Mouse (Mus musculus) embryonic facial prominence, embryonic 13.5 days (tissue): ENCODE results near the gene Nedd8. TPM values are rescaled to one million over a fixed set of nuclear protein-coding genes. Genes with fewer than 3 reads are reported as not detected.
A peak's percentile ranks its signal among the peaks of the same experiment; 100 is the strongest.

Experiments
- ATAC-seq: fragments of 200-750 bp; cut with Nextera tagmentation; 2 replicates; pipeline ENCODE4 v1.8.0; 2017; ENCODE audit warnings: low read depth; ENCODE audit not compliant: insufficient number of reproducible peaks, insufficient read depth, low FRiP score, low TSS enrichment
- H3K27ac ChIP-seq: fragments of 300-500 bp; sonication (generic); 2 replicates; pipeline ENCODE4 v1.5.1; 2015; ENCODE audit warnings: moderate library complexity, mild to moderate bottlenecking, inconsistent platforms
- H3K27me3 ChIP-seq: fragments of 300-500 bp; sonication (generic); 2 replicates; pipeline ENCODE4 v1.6.1; 2015; ENCODE audit warnings: mild to moderate bottlenecking, inconsistent platforms
- H3K36me3 ChIP-seq: fragments of 300-500 bp; sonication (generic); 2 replicates; pipeline ENCODE4 v1.6.1; 2015; ENCODE audit warnings: mild to moderate bottlenecking, inconsistent platforms
- H3K4me1 ChIP-seq: fragments of 300-500 bp; sonication (generic); 2 replicates; pipeline ENCODE4 v1.6.1; 2015; ENCODE audit warnings: inconsistent platforms
- H3K4me2 ChIP-seq: fragments of 300-500 bp; sonication (generic); 2 replicates; pipeline ENCODE4 v1.6.1; 2015; ENCODE audit warnings: moderate library complexity, mild to moderate bottlenecking, inconsistent platforms
- H3K4me3 ChIP-seq: fragments of 300-500 bp; sonication (generic); 2 replicates; pipeline ENCODE4 v1.5.1; 2015; ENCODE audit warnings: mild to moderate bottlenecking, inconsistent platforms
- H3K9ac ChIP-seq: fragments of 300-500 bp; sonication (generic); 2 replicates; pipeline ENCODE4 v1.6.1; 2015; ENCODE audit warnings: mild to moderate bottlenecking, inconsistent platforms
- H3K9me3 ChIP-seq: fragments of 300-500 bp; sonication (generic); 2 replicates; pipeline ENCODE4 v1.6.1; 2016; ENCODE audit warnings: inconsistent platforms
- WGBS: fragments of 180-500 bp; shearing (Covaris S2); methylation state at CpG from one replicate; pipeline ENCODE4 v1.1.7; 2015; ENCODE audit warnings: mixed read lengths; 5-methylcytosine and 5-hydroxymethylcytosine counted together
- polyA plus RNA-seq: library from polyadenylated mRNA; unstranded; fragments of >200 nt; fragmentation: Nextera tagmentation; extraction: Ambion mirVana; gene quantifications from 2 replicates; pipeline ENCODE4 v1.2.1, GENCODE M21; 2015

The Nedd8 gene
- polyA plus RNA-seq, 1 experiment from 2014 or later: 670 TPM

DNA sequence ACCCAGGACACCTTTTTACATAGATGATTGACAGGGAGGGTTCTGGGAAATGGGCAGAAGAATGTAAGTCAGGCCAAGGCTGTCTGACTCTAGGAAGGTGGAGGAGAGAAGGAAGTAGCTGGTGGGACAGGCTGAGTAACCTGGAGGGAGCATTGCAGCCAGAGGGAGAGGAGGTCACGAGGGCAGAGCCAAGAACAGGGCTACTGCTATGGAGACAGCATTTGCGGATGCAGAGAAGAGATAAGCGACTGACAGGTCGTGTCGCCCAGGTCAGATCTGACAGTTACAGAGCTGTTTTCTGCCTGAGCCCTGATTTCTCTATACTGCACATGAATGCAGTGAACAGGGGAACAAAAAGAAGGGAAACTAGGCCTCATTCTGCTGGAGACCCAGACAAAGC is 35.5 kb upstream of the Nedd8 start:
- Histone ChIP-seq H3K9me3 (no peaks in the 10 kb centered on the region), H3K36me3 (no peaks in the 10 kb centered on the region), H3K4me1 (no peaks in the 10 kb centered on the region), H3K27ac (no peak overlapping the region), H3K4me2 (no peak overlapping the region), H3K4me3 (no peak overlapping the region), H3K27me3 (peaks cover 8% of the 10 kb centered on the region), H3K9ac (no peak overlapping the region)
- WGBS: 84% methylated on average over 5 of the region's 5 CpGs
- no peak for ATAC-seq

- no peaks in the 10 kb centered on the region for H3K9me3 ChIP-seq
Observed at GRCm38 (mm10) chr14:55706051-55706600, 34.2 kb upstream of the Nedd8 start.

GRCm38 (mm10) chr14:55702761-55703160 is 30.8 kb upstream of the Nedd8 start:
- no peaks in the 10 kb centered on the region for H3K36me3 ChIP-seq
- no peaks in the 10 kb centered on the region for H3K4me1 ChIP-seq
- no peak overlapping the region for H3K4me2 ChIP-seq
- no peaks in the 10 kb centered on the region for H3K27me3 ChIP-seq
- H3K27ac ChIP-seq: no peak overlapping the region
- H3K9me3 ChIP-seq: no peaks in the 10 kb centered on the region
- no peak for ATAC-seq
- no peak overlapping the region for H3K4me3 ChIP-seq
- 72% methylated on average over 6 of the region's 6 CpGs for WGBS
- H3K9ac ChIP-seq: no peak overlapping the region

More at GRCm38 (mm10) chr14:55706051-55706600, 34.2 kb upstream of the Nedd8 start:
- no peak overlapping the region for H3K4me3 ChIP-seq
- no peak overlapping the region for H3K4me2 ChIP-seq
- no peaks in the 10 kb centered on the region for H3K27me3 ChIP-seq
- no peaks in the 10 kb centered on the region for H3K4me1 ChIP-seq
- no peaks in the 10 kb centered on the region for H3K36me3 ChIP-seq
- no peak for ATAC-seq
- H3K9ac ChIP-seq: no peak overlapping the region
- H3K27ac ChIP-seq: no peak overlapping the region
- 88% methylated on average over 8 of the region's 8 CpGs for WGBS

DNA sequence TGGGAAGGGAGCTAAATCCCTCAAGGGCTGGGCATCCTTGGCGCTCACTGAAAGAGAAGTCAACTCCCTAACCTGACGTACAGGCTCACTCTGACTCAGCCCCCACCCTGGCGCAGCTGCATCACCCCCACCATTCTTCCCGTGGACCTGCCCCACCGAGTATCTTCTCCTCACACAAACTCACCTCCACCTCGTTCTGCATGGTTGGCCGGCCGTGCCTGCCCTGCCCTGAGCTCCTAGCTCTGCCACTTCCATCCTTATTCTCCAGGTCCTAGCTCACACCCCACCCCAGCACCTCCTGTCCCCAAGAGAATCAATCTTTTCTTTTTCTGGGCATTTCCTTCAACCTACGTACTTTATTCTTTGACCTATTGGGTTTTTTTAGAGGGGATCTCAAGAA is 29.2 kb upstream of the Nedd8 start:
- no peak overlapping the region for H3K27ac ChIP-seq
- H3K27me3 ChIP-seq: no peaks in the 10 kb centered on the region
- WGBS: 59% methylated on average over 9 of the region's 9 CpGs
- H3K4me3 ChIP-seq: no peak overlapping the region
- no peaks in the 10 kb centered on the region for H3K4me1 ChIP-seq
- H3K36me3 ChIP-seq: no peaks in the 10 kb centered on the region
- no peak overlapping the region for H3K4me2 ChIP-seq
- H3K9me3 ChIP-seq: no peaks in the 10 kb centered on the region
- H3K9ac ChIP-seq: no peak overlapping the region
- no peak for ATAC-seq

DNA sequence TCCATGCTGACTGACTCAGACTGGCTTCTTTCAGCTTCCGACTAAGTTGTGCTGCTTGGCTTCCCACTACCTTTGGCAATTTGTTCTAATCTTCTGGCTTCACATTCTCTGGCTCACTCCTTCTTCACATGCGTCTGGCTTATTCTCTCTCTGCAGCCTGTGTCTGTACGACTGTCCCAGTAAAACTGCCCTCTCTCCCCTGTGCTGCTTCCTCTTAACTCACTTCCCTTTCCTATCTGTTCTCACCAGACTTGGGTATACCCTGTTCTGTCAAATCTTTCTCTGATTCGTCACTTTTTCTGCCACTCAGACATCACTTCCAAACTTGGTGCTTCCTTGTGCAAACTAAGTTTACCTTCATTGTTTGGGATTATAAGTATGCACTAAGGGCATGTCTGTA is 25.3 kb upstream of the Nedd8 start:
- H3K27ac ChIP-seq: no peak overlapping the region
- no peaks in the 10 kb centered on the region for H3K27me3 ChIP-seq
- no peaks in the 10 kb centered on the region for H3K4me1 ChIP-seq
- no peaks in the 10 kb centered on the region for H3K36me3 ChIP-seq
- H3K4me3 ChIP-seq: no peak overlapping the region
- ATAC-seq: no peak
- H3K4me2 ChIP-seq: no peak overlapping the region
- H3K9ac ChIP-seq: no peak overlapping the region
- 81% methylated on average over 4 of the region's 4 CpGs for WGBS
- H3K9me3 ChIP-seq: no peaks in the 10 kb centered on the region

- Histone ChIP-seq H3K4me3 (no peak overlapping the region), H3K9ac (no peak overlapping the region), H3K27ac (no peak overlapping the region), H3K36me3 (no peaks in the 10 kb centered on the region), H3K4me2 (no peak overlapping the region), H3K4me1 (no peaks in the 10 kb centered on the region), H3K27me3 (no peaks in the 10 kb centered on the region), H3K9me3 (no peaks in the 10 kb centered on the region)
- 55% methylated on average over 10 of the region's 10 CpGs for WGBS
- no peak for ATAC-seq
Observed at GRCm38 (mm10) chr14:55689433-55689832, 17.5 kb upstream of the Nedd8 start.

GRCm38 (mm10) chr14:55682118-55682493 is 10.2 kb upstream of the Nedd8 start:
- H3K27ac ChIP-seq: peak overlapping the region; percentile 91
- peaks cover 11% of the 10 kb centered on the region for H3K4me1 ChIP-seq
- ATAC-seq: no peak
- H3K27me3 ChIP-seq: no peaks in the 10 kb centered on the region
- peaks cover 34% of the 10 kb centered on the region for H3K36me3 ChIP-seq
- 8% methylated on average over 3 of the region's 3 CpGs for WGBS
- peak overlapping the region; percentile 80 for H3K4me2 ChIP-seq
- peak overlapping the region; percentile 82 for H3K4me3 ChIP-seq
- H3K9ac ChIP-seq: peak overlapping the region; percentile 84
- H3K9me3 ChIP-seq: no peaks in the 10 kb centered on the region

DNA sequence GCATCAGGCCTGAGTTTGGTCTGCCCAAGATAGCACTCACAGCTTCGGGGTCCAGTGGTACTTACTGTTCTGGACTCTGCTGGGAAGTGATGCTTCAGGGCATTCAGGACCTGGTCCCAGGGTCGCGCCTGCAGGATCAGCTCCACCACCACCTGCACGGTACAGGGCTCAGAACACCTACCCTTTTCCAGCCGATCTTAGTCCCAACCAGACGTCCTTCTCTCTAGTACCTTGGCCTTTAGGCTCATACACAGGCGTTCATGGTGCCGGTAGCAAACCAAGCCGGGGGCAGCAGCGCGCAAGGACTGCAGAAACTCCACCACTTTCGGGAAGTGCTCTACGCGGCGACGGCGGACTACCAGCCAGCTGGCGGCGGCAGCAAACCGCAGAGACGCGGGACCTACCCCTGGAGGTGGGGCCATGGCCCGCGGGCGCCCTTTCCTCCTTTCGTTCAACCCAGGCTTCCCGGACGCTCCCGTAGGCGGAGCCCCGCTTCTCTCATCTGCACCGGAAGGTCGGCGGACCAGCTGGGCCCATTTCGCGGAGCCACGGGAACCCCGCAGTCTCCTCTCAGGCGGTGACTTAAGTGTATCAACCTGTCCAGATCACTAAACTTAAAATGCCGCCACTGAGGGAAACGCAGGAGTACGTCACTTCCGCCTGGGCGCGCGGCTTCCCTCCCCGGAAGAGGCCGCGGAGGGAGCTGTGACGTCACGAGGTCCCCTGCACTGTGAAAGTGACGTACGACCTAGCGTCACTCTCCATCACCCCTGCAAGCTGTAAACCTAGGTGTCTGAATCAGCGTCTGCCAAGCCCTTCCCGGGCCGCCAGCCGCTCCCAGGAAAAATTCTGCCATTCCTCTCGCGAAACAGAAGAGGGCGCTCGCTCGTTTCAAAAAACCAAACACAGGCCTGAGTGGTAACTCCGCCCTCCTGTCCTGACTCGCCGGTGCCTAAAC is 9.5 kb upstream of the Nedd8 start, which contains the start of gene Tinf2:
TSS of gene Tinf2 (minus strand) at position 661 of the 958 bp plus-strand sequence.
- WGBS: under 1% methylated on average over 66 of the region's 66 CpGs
- no peaks in the 10 kb centered on the region for H3K9me3 ChIP-seq
- peak within 1 kb of the TSS; percentile 80 for H3K4me2 ChIP-seq
- no peaks in the 10 kb centered on the region for H3K27me3 ChIP-seq
- H3K36me3 ChIP-seq: peaks cover 41% of the 10 kb centered on the region
- peak within 1 kb of the TSS; percentile 91 for H3K27ac ChIP-seq
- H3K9ac ChIP-seq: peak within 1 kb of the TSS; percentile 84
- H3K4me3 ChIP-seq: peak within 1 kb of the TSS; percentile 82
- ATAC-seq: peak; percentile 96
- peaks cover 11% of the 10 kb centered on the region for H3K4me1 ChIP-seq

GRCm38 (mm10) chr14:55677615-55678014 is 5.7 kb upstream of the Nedd8 start:
- H3K4me1 ChIP-seq: peaks cover 14% of the 10 kb centered on the region
- H3K27me3 ChIP-seq: no peaks in the 10 kb centered on the region
- no peak for ATAC-seq
- H3K4me3 ChIP-seq: no peak overlapping the region
- no peak overlapping the region for H3K9ac ChIP-seq
- 85% methylated on average over 4 of the region's 4 CpGs for WGBS
- no peak overlapping the region for H3K4me2 ChIP-seq
- H3K36me3 ChIP-seq: peaks cover 59% of the 10 kb centered on the region
- no peaks in the 10 kb centered on the region for H3K9me3 ChIP-seq
- H3K27ac ChIP-seq: no peak overlapping the region

DNA sequence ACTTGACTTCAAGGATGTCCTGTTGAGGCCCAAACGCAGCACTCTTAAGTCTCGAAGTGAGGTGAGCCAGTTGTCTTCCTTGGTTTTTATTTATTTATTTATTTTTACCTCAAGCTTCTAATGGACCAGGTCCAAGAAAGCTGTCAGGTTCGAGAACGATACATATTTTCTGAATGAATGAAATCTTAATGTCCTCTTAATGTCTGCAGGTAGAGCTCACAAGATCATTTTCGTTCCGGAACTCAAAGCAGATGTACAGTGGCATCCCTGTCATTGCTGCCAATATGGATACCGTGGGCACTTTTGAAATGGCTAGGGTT is 777 bp upstream of the Nedd8 start:
- H3K9me3 ChIP-seq: no peaks in the 10 kb centered on the region
- H3K27ac ChIP-seq: peak overlapping the region; percentile 92; the same call in 1 of the 2 replicates
- H3K27me3 ChIP-seq: no peaks in the 10 kb centered on the region
- peaks cover 41% of the 10 kb centered on the region for H3K36me3 ChIP-seq
- H3K4me1 ChIP-seq: peaks cover 15% of the 10 kb centered on the region
- H3K4me2 ChIP-seq: peak overlapping the region; percentile 88
- ATAC-seq: no peak
- H3K9ac ChIP-seq: peak overlapping the region; percentile 87
- WGBS: 74% methylated on average over 7 of the region's 7 CpGs
- peak overlapping the region; percentile 75 for H3K4me3 ChIP-seq

DNA sequence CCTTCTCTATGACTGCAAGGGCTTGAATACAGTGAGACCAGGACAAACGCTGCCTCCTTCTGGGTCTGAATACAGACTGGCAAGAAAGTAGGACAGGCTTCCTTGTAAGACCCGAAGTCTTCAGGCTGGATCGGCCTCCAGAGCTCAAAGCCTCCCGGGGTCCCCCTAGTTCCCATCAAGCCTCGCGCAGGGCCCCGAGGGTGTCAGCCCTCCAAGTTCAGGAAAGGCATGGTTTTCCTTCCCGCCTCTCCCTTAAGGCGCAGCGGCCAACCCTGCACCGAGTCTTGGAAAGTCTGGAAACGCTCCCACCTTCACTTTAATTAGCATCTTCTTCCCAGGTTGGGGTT is 465 bp downstream of the Nedd8 start:
- H3K9ac ChIP-seq: peak overlapping the region; percentile 87
- peaks cover 34% of the 10 kb centered on the region for H3K36me3 ChIP-seq
- H3K4me1 ChIP-seq: peaks cover 15% of the 10 kb centered on the region
- 0% methylated on average over 12 of the region's 12 CpGs for WGBS
- H3K27ac ChIP-seq: peak overlapping the region; percentile 92
- no peaks in the 10 kb centered on the region for H3K9me3 ChIP-seq
- H3K4me2 ChIP-seq: peak overlapping the region; percentile 88
- H3K27me3 ChIP-seq: no peaks in the 10 kb centered on the region
- ATAC-seq: peak; percentile 54
- H3K4me3 ChIP-seq: peak overlapping the region; percentile 75

- H3K4me2 ChIP-seq: peak overlapping the region; percentile 63
- peak overlapping the region; percentile 72 for H3K4me3 ChIP-seq
- no peaks in the 10 kb centered on the region for H3K9me3 ChIP-seq
- 28% methylated on average over 2 of the region's 2 CpGs for WGBS
- no peaks in the 10 kb centered on the region for H3K27me3 ChIP-seq
- peak overlapping the region; percentile 81 for H3K27ac ChIP-seq
- ATAC-seq: 0 out of 2 replicates have a peak, but pooled peaks have one; percentile 33
- peak overlapping the region; percentile 80; the same call in 1 of the 2 replicates for H3K9ac ChIP-seq
- peaks cover 15% of the 10 kb centered on the region for H3K4me1 ChIP-seq
- H3K36me3 ChIP-seq: peaks cover 42% of the 10 kb centered on the region
Observed at GRCm38 (mm10) chr14:55660636-55661035, 11.3 kb downstream of the Nedd8 start.
